Mouse (Mus musculus) G1E (cell line): ENCODE measurements at regions not wholly inside any gene's neighbourhood (a gene's known extent, or its start where the extent isn't known, plus 50 kb on each side); places are given as distances from the start of the nearest gene placed in this dataset.
"Not testable (repeated sequence)": the region's sequence is repeated elsewhere in the genome, so short reads cannot be mapped to it uniquely, and the experiment has no call there.

ENCODE experiments used
- ATAC-seq: 2 replicates; pipeline ENCODE4 v1.8.0; 2016; ENCODE audit warnings: mild to moderate bottlenecking; ENCODE audit not compliant: insufficient number of reproducible peaks, poor library complexity, low FRiP score, severe bottlenecking; ENCODE audit errors: extremely low read depth
- DNase-seq: peaks from one replicate; pipeline ENCODE4 v3.0.0; 2012; ENCODE audit warnings: low spot score
- H3K27me3 ChIP-seq: 2 replicates; pipeline ENCODE4 v1.6.1; 2012; ENCODE audit warnings: mild to moderate bottlenecking, low read length, inconsistent platforms; ENCODE audit not compliant: insufficient read depth
- H3K36me3 ChIP-seq: replicated peaks from 2 replicates; pipeline ENCODE3; 2012; ENCODE audit warnings: mild to moderate bottlenecking, inconsistent platforms
- H3K4me1 ChIP-seq: 2 replicates; pipeline ENCODE4 v1.6.1; 2012; ENCODE audit warnings: low read depth, low read length, inconsistent platforms, mixed read lengths; ENCODE audit not compliant: insufficient read depth
- H3K4me3 ChIP-seq: 2 replicates; pipeline ENCODE4 v1.5.1; 2012; ENCODE audit warnings: low read depth, mild to moderate bottlenecking, inconsistent platforms, low read length, moderate library complexity, mixed read lengths
- H3K9me3 ChIP-seq: replicated peaks from 2 replicates; pipeline ENCODE4 v1.6.1; 2012; ENCODE audit warnings: inconsistent platforms
- CTCF ChIP-seq: IDR thresholded peaks from 2 replicates; pipeline ENCODE4 v1.5.1; 2012; ENCODE audit warnings: low read depth, low read length, inconsistent platforms, mixed read lengths
- GATA1 ChIP-seq: IDR thresholded peaks from 2 replicates; pipeline ENCODE4 v1.6.1; 2012; ENCODE audit warnings: borderline replicate concordance, low read length, inconsistent platforms, mixed read lengths
- GATA2 ChIP-seq: IDR thresholded peaks from 2 replicates; pipeline ENCODE4 v1.6.1; 2012; ENCODE audit warnings: low read depth, low read length, inconsistent platforms, borderline replicate concordance
- POLR2AphosphoS5 ChIP-seq: IDR thresholded peaks from 2 replicates; pipeline ENCODE4 v1.6.1; 2012; ENCODE audit warnings: low read depth, low read length, inconsistent platforms; ENCODE audit not compliant: insufficient replicate concordance
- TAL1 ChIP-seq: conservative IDR thresholded peaks from 2 replicates; pipeline ENCODE4 v1.6.1; 2012; ENCODE audit warnings: low read depth, low read length, inconsistent platforms, mixed read lengths

DNA sequence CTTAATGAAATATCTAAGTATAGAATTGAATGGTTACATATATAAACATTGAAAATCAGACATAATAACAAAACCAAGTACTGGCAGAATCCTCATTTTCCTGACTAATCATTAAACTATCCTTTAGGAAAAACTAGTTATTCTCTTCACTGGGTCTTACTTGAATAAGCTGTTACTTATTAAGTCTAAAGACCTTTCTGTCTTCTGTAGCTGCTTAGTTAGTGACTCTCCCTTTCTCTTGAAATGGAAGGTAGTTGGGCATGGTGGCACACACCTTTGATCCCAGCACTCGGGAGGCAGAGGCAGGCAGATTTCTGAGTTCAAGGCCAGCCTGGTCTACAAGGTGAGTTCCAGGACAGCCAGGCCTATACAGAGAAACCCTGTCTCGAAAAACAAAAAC lies 135.9 kb upstream of the Abcb5 start:
- H3K9me3 ChIP-seq, H3K27me3 ChIP-seq, H3K36me3 ChIP-seq, ATAC-seq, H3K4me1 ChIP-seq, DNase-seq, H3K4me3 ChIP-seq: not testable (repeated sequence)

GRCm38 (mm10) chr12:119099736-119100135 lies 133.5 kb upstream of the Abcb5 start:
- DNase-seq = no peak
- Histone ChIP-seq H3K9me3 (no peaks in the 10 kb centered on the region), H3K36me3 (no peaks in the 10 kb centered on the region), H3K27me3 (no peaks in the 10 kb centered on the region), H3K4me1 (no peaks in the 10 kb centered on the region), H3K4me3 (no peak overlapping the region)
- ATAC-seq = no peak
- TF ChIP-seq CTCF (no peak), GATA1 (no peak), TAL1 (no peak), GATA2 (no peak), POLR2AphosphoS5 (no peak)

DNA sequence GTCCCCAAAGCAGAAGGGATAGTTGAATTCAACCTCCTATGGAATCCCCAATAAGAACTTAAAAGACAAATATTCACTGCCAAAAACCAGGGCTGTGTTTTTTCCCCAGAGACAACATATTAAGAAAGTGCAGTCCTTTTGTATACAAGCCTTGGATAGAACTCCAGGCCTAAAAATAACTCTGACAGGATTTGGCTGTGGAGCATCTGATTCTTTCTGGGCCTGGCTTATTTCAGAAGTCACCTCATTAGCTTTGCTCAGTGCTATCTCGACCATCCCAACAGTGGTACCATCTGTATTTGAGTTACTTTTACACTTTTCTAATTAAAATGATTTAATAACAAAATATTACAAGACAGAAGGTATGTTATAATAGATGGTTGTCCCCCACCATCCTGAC lies 131.6 kb upstream of the Abcb5 start:
- no peaks in the 10 kb centered on the region for H3K27me3 ChIP-seq
- H3K36me3 ChIP-seq = no peaks in the 10 kb centered on the region
- no peaks in the 10 kb centered on the region for H3K4me1 ChIP-seq
- TF ChIP-seq POLR2AphosphoS5 = no peak
- no peak for TF ChIP-seq GATA2
- no peak for TF ChIP-seq GATA1
- no peak for TF ChIP-seq TAL1
- TF ChIP-seq CTCF = no peak
- DNase-seq (no peak), ATAC-seq (no peak)
- H3K4me3 ChIP-seq = no peak overlapping the region
- no peaks in the 10 kb centered on the region for H3K9me3 ChIP-seq

GRCm38 (mm10) chr12:119094314-119094713 lies 128.1 kb upstream of the Abcb5 start:
- Histone ChIP-seq H3K4me1 (no peaks in the 10 kb centered on the region), H3K36me3 (no peaks in the 10 kb centered on the region), H3K4me3 (no peak overlapping the region), H3K27me3 (no peaks in the 10 kb centered on the region), H3K9me3 (no peaks in the 10 kb centered on the region)
- no peak for TF ChIP-seq GATA2
- ATAC-seq (no peak), DNase-seq (no peak)

DNA sequence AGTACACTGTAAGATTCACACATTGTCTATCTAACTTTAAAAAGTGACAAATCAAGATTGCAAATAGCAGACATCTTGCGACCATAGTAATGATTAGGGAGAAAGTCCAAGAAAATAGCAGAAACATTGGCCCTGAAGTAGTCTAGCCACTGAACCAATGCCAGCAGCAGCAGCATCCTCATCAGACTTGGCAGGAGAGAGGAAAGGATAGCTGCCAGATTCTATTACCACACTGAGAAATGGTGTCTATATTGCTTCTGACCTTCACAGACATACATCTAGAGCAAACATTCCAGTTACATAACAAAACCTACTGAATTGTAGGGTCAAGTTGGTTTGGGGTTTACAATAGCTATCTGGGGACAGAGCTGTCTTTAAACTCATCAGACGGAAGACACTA lies 127.2 kb upstream of the Abcb5 start:
- H3K36me3 ChIP-seq = no peaks in the 10 kb centered on the region
- ATAC-seq = no peak
- no peaks in the 10 kb centered on the region for H3K4me1 ChIP-seq
- TF ChIP-seq TAL1 = no peak
- H3K27me3 ChIP-seq = no peaks in the 10 kb centered on the region
- no peaks in the 10 kb centered on the region for H3K9me3 ChIP-seq
- H3K4me3 ChIP-seq = no peak overlapping the region
- DNase-seq = no peak

DNA sequence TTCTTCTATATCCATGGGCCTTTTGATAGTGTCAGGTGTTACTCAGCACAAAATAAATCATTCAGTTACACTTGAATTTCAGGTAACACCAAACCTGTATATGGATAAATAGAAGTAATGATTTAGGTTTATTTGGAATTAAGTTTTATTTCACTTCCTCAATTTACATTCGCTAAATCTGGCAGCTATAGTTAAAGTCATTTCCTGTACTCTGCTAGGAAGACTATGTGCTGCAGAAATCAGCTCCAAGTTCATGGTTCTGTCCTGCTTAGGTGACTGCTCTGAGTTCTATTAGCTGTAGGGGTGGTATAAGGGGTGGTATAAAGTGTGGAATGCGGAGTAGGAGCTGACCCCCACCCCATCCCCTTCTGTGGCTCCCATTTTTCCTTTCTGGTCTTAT lies 123.1 kb upstream of the Abcb5 start:
- Histone ChIP-seq H3K4me1 (no peaks in the 10 kb centered on the region), H3K36me3 (no peaks in the 10 kb centered on the region), H3K4me3 (no peak overlapping the region), H3K27me3 (no peaks in the 10 kb centered on the region), H3K9me3 (no peaks in the 10 kb centered on the region)
- no peak for ATAC-seq
- TF ChIP-seq CTCF = no peak
- TF ChIP-seq GATA1 = no peak
- DNase-seq = no peak

- Histone ChIP-seq H3K9me3 (no peaks in the 10 kb centered on the region), H3K36me3 (no peaks in the 10 kb centered on the region), H3K27me3 (no peaks in the 10 kb centered on the region), H3K4me3 (no peak overlapping the region), H3K4me1 (no peaks in the 10 kb centered on the region)
- TF ChIP-seq GATA2 = no peak
- TF ChIP-seq POLR2AphosphoS5 = no peak
- no peak for TF ChIP-seq TAL1
- TF ChIP-seq GATA1 = no peak
- no peak for TF ChIP-seq CTCF
- DNase-seq (no peak), ATAC-seq (no peak)
These were observed 122.4 kb upstream of the Abcb5 start for GRCm38 (mm10) chr12:119088666-119089065.

DNA sequence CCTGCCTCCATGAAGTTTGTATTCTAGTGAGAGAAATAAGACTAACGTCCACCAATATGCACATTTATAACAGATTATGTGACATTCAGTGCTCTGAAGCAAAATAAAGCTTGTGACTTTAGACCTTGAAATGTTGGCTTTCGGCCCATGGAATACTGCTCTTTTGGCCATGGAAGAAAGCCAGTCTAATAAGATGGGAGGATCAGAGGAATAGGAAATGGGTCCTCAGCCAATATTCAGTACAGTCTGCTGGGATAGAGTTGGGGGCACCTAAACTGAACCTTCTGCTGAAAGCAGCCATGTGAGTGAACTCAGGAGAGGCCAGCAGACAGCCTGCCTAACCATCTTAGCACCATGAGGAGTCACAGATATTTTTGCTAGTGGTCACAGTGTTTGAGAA lies 118.6 kb upstream of the Abcb5 start:
- TF ChIP-seq CTCF = no peak
- no peak for TF ChIP-seq POLR2AphosphoS5
- no peak for TF ChIP-seq TAL1
- no peak for TF ChIP-seq GATA1
- no peak for TF ChIP-seq GATA2
- Histone ChIP-seq H3K9me3 (no peaks in the 10 kb centered on the region), H3K4me1 (no peaks in the 10 kb centered on the region), H3K27me3 (no peaks in the 10 kb centered on the region), H3K4me3 (no peak overlapping the region), H3K36me3 (no peaks in the 10 kb centered on the region)
- DNase-seq = no peak
- ATAC-seq = no peak
